ENCODE assay signal across 8 mouse cellular contexts in the genomic region with DNA sequence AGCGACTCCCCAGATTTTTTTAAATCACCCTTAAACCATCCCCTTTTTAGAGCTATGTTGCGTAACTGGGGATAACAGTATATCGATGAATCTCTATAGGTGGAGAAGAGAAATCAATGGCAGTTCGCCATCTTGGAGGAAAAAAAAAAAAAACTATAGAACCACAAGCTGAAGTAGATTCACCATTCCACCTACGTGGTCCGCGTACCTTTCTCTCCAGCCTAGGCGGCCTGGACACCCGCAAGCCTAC. TPM values are rescaled to one million over a fixed set of nuclear protein-coding genes. Genes with fewer than 3 reads are reported as not detected.
DNase-seq lines count a peak whose midpoint lies in the region; ATAC-seq and TF ChIP-seq lines count a peak whose summit lies in the region.

No protein-coding gene starts in this region.

- peak overlapping the region; percentile 99 for H3K27ac ChIP-seq in left cerebral cortex, adult 2 months
- H3K27ac ChIP-seq in hindbrain, embryonic 14.5 days: peak overlapping the region; percentile 100

- H3K27me3 ChIP-seq in hindbrain, embryonic 14.5 days (ENCODE audit: control insufficient read depth, insufficient read depth, low read length): no peaks in the 10 kb centered on the region
- no peaks in the 10 kb centered on the region for H3K27me3 ChIP-seq in myocyte (ENCODE audit: control insufficient read depth, insufficient read depth, insufficient read length)

- H3K4me1 ChIP-seq in hindbrain, embryonic 14.5 days (replicated peaks; ENCODE audit: control insufficient read depth, insufficient read depth, low read length): peaks cover 21% of the 10 kb centered on the region

- no peaks in the 10 kb centered on the region for H3K79me2 ChIP-seq in myocyte (ENCODE audit: control insufficient read depth, insufficient read depth)

- peaks cover 30% of the 10 kb centered on the region for H3K36me3 ChIP-seq in hindbrain, embryonic 14.5 days (replicated peaks; ENCODE audit: control insufficient read depth, insufficient read depth)
- H3K36me3 ChIP-seq in myocyte (ENCODE audit: control insufficient read depth, insufficient read depth): no peaks in the 10 kb centered on the region

- peak overlapping the region; percentile 61 for H3ac ChIP-seq in myocyte (ENCODE audit: control insufficient read depth, insufficient read length)

- intact Hi-C loops in left cerebral cortex, adult 2 months (cut with DNase I): loop anchor here (1.0 to 10.0 kb wide), 5 partner anchors 36 to 678 kb away; partner anchors contain the start of genes Eif2a, Serp1 and Tsc22d2
- intact Hi-C loops in left cerebral cortex, postnatal 25 days (cut with DNase I): loop anchor here (1.0 to 10.0 kb wide), 7 partner anchors 36 to 648 kb away; partner anchors contain the start of gene Tsc22d2

- no peak for TF ChIP-seq CTCF in left cerebral cortex, adult 2 months (IDR thresholded peaks at IDR 0.05)

- H3K9me3 ChIP-seq in hindbrain, embryonic 14.5 days (ENCODE audit: control insufficient read depth, low read length): no peaks in the 10 kb centered on the region

- peak overlapping the region; percentile 86 for H3K4me3 ChIP-seq in left cerebral cortex, adult 2 months
- peak overlapping the region; percentile 99 for H3K4me3 ChIP-seq in hindbrain, embryonic 14.5 days (replicated peaks; ENCODE audit: low read length)
- H3K4me3 ChIP-seq in myocyte: peak overlapping the region; percentile 24

- WGBS in hindbrain, embryonic 14.5 days: under 1% methylated on average over 9 of the region's 9 CpGs

- ATAC-seq in hindbrain, embryonic 14.5 days (ENCODE audit: low FRiP score): no peak; the same call in 1 of the 2 replicates
- no peak for ATAC-seq in megakaryocyte-erythroid progenitor cell, adult 5-6 weeks (replicated peaks; ENCODE audit: low FRiP score, low TSS enrichment, poor library complexity, severe bottlenecking)

- no peak for TF ChIP-seq POLR2A in myocyte (IDR thresholded peaks at IDR 0.05; ENCODE audit: insufficient read length, low read depth)

- DNase-seq in left cerebral cortex, adult 2 months (ENCODE audit: extremely low spot score in 1 of 2, low spot score in 2 of 2): no peak
- no peak for DNase-seq in left cerebral cortex, adult 8-10 months (ENCODE audit: low spot score in 2 of 2)
- DNase-seq in brain, adult 2 months (ENCODE audit: low read depth, low spot score): peak; percentile 84
- no peak for DNase-seq in hindbrain, embryonic 14.5 days (ENCODE audit: low spot score)
- no peak for DNase-seq in ovary, postnatal 14 days (ENCODE audit: low spot score)
- no peak for DNase-seq in left cerebral cortex, postnatal 25 days (ENCODE audit: low spot score in 2 of 2)

- peak overlapping the region; percentile 74 for H3K4me2 ChIP-seq in hindbrain, embryonic 14.5 days (replicated peaks)
- peak overlapping the region; percentile 59 for H3K4me2 ChIP-seq in myocyte (ENCODE audit: low read depth)

- H3K9ac ChIP-seq in hindbrain, embryonic 14.5 days: peak overlapping the region; percentile 99

TF ChIP-seq in myocyte, 11 proteins besides CTCF, POLR2A, EP300 and RAD21:
- TF ChIP-seq MYOD1 (IDR thresholded peaks at IDR 0.05; ENCODE audit: control insufficient read depth in 1 of 3, insufficient read length in 2 of 3, low read depth in 2 of 3) (no peak), CEBPB (IDR thresholded peaks at IDR 0.05; ENCODE audit: insufficient read depth, poor library complexity, severe bottlenecking) (no peak), TCF12 (IDR thresholded peaks at IDR 0.05; ENCODE audit: insufficient read depth, poor library complexity, severe bottlenecking) (no peak), POLR2AphosphoS2 (IDR thresholded peaks at IDR 0.05; ENCODE audit: insufficient read length, low read depth) (no peak), TCF3 (IDR thresholded peaks at IDR 0.05; ENCODE audit: insufficient read length, low read depth) (no peak), MAX (IDR thresholded peaks at IDR 0.05; ENCODE audit: low read depth) (no peak), USF1 (IDR thresholded peaks at IDR 0.05; ENCODE audit: low read depth) (no peak), SRF (IDR thresholded peaks at IDR 0.05; ENCODE audit: control insufficient read depth, insufficient read length, low read depth) (no peak), MYOG (IDR thresholded peaks at IDR 0.05; ENCODE audit: control insufficient read depth in 1 of 3, insufficient read depth in 1 of 3, insufficient read length in 2 of 3, low read depth in 2 of 3) (no peak), REST (IDR thresholded peaks at IDR 0.05; ENCODE audit: insufficient read depth, insufficient read length) (no peak), E2F4 (IDR thresholded peaks at IDR 0.05; ENCODE audit: insufficient read depth) (no peak)
TF ChIP-seq in myocyte: peak in this region for 0.

RNA-seq across cellular contexts. Expression of gene Pfn2, which starts 1.3 kb away (rescaled TPM):
- 100 to 1,000 TPM; 463 to 512 TPM for total RNA-seq in left cerebral cortex, adult 2 months (2021)
- total RNA-seq in left cerebral cortex, adult 8-10 months (2022): 100 to 1,000 TPM; 451 to 502 (median 485) TPM
- 736 and 803 TPM in 2 replicates for polyA plus RNA-seq in hindbrain, embryonic 14.5 days (2014; fragmentation: Nextera tagmentation; extraction: Ambion mirVana)
- polyA plus RNA-seq in myocyte (2012; fragmentation: generic; extraction: Trizol): 13.0 TPM
- total RNA-seq in megakaryocyte-erythroid progenitor cell, adult 5-6 weeks (2014; fragmentation: Nextera tagmentation): not detected in 2 replicates
- total RNA-seq in megakaryocyte-erythroid progenitor cell, adult 5-6 weeks (2017): 1.1 and 3.2 TPM in 2 replicates
- 100 to 1,000 TPM; 496 to 526 TPM for total RNA-seq in left cerebral cortex, postnatal 25 days (2021)

Comparison
In these comparisons a context has a peak if more than half of its experiments do, and no peak if none do; other contexts are left out.
1. H3K4me3 ChIP-seq: peak in every context shown above with its lines; median percentile 99 in hindbrain, embryonic 14.5 days; 86 in left cerebral cortex, adult 2 months; 24 in myocyte.
2. RNA of gene Pfn2, which starts 1.3 kb away (total RNA-seq): 496 to 526 TPM in left cerebral cortex, postnatal 25 days, 463 to 512 TPM in left cerebral cortex, adult 2 months and 451 to 502 TPM in left cerebral cortex, adult 8-10 months; 1.1 to 3.2 TPM in megakaryocyte-erythroid progenitor cell, adult 5-6 weeks; every median in the first group is over 100 times any median in the second.